Mouse (Mus musculus): ENCODE measurements at regions not wholly inside any gene's neighbourhood (a gene's known extent, or its start where the extent isn't known, plus 50 kb on each side); places are given as distances from the start of the nearest gene placed in this dataset.
A peak's percentile ranks its signal among the peaks of the same experiment; 100 is the strongest.

GRCm38 (mm10) chr1:168541231-168541630, 109.2 kb upstream of the Pbx1 start:
- no peak for DNase-seq (ENCODE audit: low spot score in 2 of 2)

- no peak for DNase-seq (ENCODE audit: low spot score in 2 of 2)
These were observed 86.0 kb upstream of the Pbx1 start for GRCm38 (mm10) chr1:168518087-168518486.

- DNase-seq (ENCODE audit: low spot score in 2 of 2) = no peak
These were observed 74.3 kb upstream of the Pbx1 start for GRCm38 (mm10) chr1:168506326-168506725.

- DNase-seq (ENCODE audit: low spot score in 2 of 2) = no peak
These were observed 72.7 kb upstream of the Pbx1 start for GRCm38 (mm10) chr1:168504773-168505172.

- DNase-seq (ENCODE audit: low spot score in 2 of 2) = no peak
These were observed 70.2 kb upstream of the Pbx1 start for GRCm38 (mm10) chr1:168502266-168502665.

- DNase-seq (ENCODE audit: low spot score in 2 of 2) = no peak
These were observed 69.5 kb upstream of the Pbx1 start for GRCm38 (mm10) chr1:168501375-168502169.

GRCm38 (mm10) chr1:168497801-168498200, 65.7 kb upstream of the Pbx1 start:
- no peak for DNase-seq (ENCODE audit: low spot score in 2 of 2)

GRCm38 (mm10) chr1:168495687-168496527, 63.8 kb upstream of the Pbx1 start:
- DNase-seq (ENCODE audit: low spot score in 2 of 2) = peak; percentile 17 to 29

GRCm38 (mm10) chr1:168487492-168487891, 55.4 kb upstream of the Pbx1 start:
- DNase-seq (ENCODE audit: low spot score in 2 of 2) = no peak

- DNase-seq (ENCODE audit: low spot score in 2 of 2) = no peak
These were observed 51.6 kb upstream of the Pbx1 start for GRCm38 (mm10) chr1:168483651-168484050.
